Mouse (Mus musculus): ENCODE results near the gene Gm21497.
"Not testable (repeated sequence)": the region's sequence is repeated elsewhere in the genome, so short reads cannot be mapped to it uniquely, and the experiment has no call there.

The Gm21497 gene

DNA sequence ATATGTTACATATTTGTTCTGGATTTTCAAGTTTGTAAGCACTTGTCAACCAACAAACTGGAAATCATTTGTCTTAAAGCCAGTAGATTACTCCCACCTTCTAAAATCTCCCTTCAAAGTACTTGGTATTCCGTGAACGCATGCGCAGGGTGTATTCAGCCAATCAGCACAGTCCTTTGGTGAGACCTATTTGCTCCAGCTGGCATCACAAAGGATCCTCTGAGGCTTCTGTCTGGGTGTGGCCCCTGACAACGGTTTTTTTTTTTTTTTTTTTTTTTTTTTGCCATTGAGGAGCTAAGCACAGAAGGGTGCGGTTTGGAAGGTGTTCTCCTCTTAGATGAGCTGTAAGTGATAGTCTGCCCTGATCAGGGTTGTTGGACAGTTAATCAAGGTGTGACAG lies at the start of gene Gm21497:
Gene Gm21497 (plus strand): TSS at position 301 of the 400 bp plus-strand sequence.
- DNase-seq, result not testable (repeated sequence)

All from cerebellum, adult 9-11 months (tissue).